Mouse (Mus musculus): ENCODE data around the gene Chat.

GRCm38 (mm10) chr14:32412075-32412474 lies 53.7 kb downstream of the Chat start:
- no peak for TF ChIP-seq CTCF (IDR thresholded peaks at IDR 0.05; ENCODE audit: low read depth, low read length)
- no peak for TF ChIP-seq GATA1 (IDR thresholded peaks at IDR 0.05; ENCODE audit: borderline replicate concordance, low read length)
- TF ChIP-seq POLR2AphosphoS5 (IDR thresholded peaks at IDR 0.05; ENCODE audit: insufficient replicate concordance, low read depth, low read length) = no peak

All from G1E (cell line).